Mouse (Mus musculus) granulocyte monocyte progenitor cell, adult 5-6 weeks (primary cell): ENCODE measurements around the gene Tspear. TPM values are rescaled to one million over a fixed set of nuclear protein-coding genes. Genes with fewer than 3 reads are reported as not detected.
"Not testable (repeated sequence)": the region's sequence is repeated elsewhere in the genome, so short reads cannot be mapped to it uniquely, and the experiment has no call there.

ENCODE experiments used
- ATAC-seq: replicated peaks from 2 replicates; pipeline ENCODE4 v1.8.0; 2016; ENCODE audit warnings: mild to moderate bottlenecking, moderate TSS enrichment, inconsistent platforms; ENCODE audit not compliant: poor library complexity, severe bottlenecking
- total RNA-seq, 2 experiments: library from RNA; stranded (forward) in 1 of 2; stranded (reverse) in 1 of 2; fragments of 200-712, 200-1000 nt in 1 of 2; fragments of >200 nt in 1 of 2; fragmentation: Nextera tagmentation in 1 of 2; gene quantifications; 2 replicates each; pipeline ENCODE4 v1.2.3; 2014 to 2017

The Tspear gene
- total RNA-seq, 2 experiments from 2014 or later = 0.05 TPM; not detected in 1

DNA sequence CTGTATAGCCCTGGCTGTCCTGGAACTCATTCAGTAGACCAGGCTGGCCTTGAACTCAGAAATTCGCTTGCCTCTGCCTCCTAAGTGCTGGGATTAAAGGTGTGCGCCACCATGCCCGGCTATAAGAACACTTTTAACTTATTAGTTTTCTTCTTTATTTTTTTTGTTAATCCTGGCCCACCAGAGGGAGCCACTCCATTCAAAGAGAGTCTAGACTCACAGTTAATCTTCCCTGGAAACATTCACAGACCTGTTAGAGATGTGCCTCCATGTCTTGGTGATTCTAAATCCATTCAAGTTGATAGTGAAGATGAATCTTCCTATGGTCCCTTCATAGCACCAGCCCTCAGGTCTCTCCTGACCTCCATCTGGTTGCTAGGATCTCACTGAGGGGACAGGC, 23.5 kb downstream of the Tspear start:
- no peak for ATAC-seq

DNA sequence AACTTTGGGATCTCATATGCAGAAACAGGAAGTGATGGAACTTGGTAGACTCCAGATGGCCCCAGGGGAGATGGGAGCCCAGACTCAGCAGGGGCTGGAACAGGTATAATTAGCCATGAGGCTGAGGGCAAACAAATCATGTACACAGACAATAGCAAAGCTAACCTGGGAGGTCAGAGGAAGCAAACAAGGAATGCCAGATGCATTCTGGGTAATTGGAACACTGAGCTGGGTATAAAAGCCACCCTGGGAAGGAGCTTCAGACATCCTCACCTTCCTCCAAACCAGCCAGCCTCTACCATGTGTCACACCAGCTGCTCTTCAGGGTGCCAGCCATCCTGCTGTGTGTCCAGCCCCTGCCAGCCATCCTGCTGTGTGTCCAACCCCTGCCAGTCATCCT, 24.8 kb downstream of the Tspear start, which contains the start of gene Gm10024:
TSS of gene Gm10024 (plus strand) at position 301 of the 400 bp plus-strand sequence.
- ATAC-seq = not testable (repeated sequence)

DNA sequence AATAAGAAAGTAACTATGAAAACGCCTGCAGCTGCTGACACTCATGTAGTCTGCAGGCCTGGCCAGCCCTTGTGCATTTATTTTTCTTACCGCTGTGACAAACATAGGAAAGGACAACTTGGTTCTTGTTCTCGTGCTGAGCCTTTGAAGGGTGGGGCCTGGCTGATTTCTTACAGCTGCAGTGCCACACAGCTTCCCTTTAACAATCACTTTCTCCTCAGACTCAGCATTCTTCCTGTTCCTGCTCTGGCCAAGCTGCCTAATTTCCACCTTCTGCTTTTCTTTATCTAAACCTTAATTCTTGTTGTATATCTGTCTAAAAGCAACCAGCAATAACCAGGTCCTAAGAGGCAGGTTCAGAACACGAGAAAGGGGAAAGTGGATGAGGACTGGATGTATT, 27.4 kb downstream of the Tspear start:
- no peak for ATAC-seq

DNA sequence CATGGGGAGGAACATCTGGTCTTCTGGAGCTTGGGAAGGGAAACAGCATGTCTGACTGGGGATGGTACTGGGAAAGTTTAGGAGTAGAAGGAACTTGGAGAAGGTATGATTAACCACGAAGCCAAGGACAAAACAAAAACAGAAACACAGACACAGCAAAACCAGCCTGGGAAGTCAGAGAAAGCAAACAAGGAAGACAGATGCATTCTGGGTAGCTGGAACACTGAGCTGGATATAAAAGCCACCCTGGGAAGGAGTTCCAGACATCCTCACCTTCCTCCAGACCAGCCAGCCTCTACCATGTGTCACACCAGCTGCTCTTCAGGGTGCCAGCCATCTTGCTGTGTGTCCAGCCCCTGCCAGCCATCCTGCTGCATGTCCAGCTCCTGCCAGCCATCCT, 29.1 kb downstream of the Tspear start, which contains the start of gene Gm10142:
TSS of gene Gm10142 (plus strand) at position 301 of the 400 bp plus-strand sequence.
- no peak for ATAC-seq

DNA sequence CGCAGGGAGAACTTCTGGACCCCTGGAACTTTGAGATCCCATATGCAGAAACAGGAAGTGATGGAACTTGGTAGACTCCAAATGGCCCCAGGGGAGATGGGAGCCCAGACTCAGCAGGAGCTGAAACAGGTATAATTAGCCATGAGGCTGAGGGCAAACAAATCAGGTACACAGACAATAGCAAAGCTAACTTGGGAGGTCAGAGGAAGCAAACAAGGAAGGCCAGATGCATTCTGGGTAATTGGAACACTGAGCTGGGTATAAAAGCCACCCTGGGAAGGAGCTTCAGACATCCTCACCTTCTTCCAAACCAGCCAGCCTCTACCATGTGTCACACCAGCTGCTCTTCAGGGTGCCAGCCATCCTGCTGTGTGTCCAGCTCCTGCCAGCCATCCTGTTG, 33.9 kb downstream of the Tspear start, which contains the start of gene Krtap12-1:
TSS of gene Krtap12-1 (plus strand) at position 301 of the 400 bp plus-strand sequence.
- ATAC-seq = not testable (repeated sequence)

DNA sequence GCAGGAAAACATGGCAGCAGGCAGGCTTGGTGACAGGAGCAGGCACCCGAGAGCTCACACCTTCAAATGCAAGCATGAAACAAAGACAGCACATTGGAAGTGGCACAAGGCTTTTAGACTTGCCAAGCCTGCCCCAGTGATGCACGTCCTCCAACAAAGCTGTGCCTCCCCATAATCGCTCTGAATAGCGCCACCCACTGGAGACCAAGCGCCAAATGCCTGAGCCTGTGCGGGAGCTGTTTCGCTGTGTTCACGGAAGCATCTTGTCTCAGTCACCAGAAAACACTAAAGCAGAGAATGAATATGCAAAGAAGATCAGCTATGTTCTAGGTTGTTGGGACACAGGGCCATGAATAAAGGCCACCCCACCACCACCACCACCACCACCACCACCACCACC, 38.5 kb downstream of the Tspear start:
- no peak for ATAC-seq

DNA sequence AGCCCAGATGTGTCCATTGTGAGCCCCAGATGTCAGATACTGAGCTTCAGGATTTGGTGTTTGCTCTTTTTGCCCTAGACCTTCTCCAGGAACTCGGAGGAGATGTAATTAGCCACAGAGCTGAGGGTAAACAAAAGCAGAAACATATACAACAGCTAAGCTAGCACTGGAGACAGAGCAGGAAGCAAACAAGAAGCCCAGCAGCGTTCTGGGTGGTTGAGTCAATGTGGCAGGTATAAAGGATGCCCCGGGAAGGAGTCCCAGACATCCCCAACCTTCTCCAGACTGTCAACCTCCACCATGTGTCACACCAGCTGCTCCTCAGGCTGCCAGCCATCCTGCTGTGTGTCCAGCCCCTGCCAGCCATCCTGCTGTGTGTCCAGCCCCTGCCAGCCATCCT, 39.8 kb downstream of the Tspear start, which contains the start of gene Gm10100:
TSS of gene Gm10100 (plus strand) at position 301 of the 400 bp plus-strand sequence.
- ATAC-seq = no peak

DNA sequence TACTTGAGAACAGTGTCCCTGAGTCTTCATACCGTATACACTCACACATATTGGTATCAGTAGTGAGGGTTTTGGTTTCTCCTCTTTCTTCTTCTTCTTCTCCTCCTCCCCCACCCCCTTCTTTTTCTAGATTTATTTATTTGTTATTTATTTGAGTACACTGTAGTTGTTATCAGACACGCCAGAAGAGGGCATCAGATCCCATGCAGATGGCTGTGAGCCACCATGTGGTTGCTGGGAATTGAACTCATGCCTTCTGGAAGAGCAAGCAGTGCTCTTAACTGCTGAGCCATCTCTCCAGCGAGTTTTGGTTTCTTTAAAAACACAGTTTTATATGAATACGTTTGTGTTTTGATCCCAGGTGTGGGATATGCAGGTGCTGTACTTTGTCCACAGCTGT, 41.9 kb downstream of the Tspear start:
- ATAC-seq = no peak

DNA sequence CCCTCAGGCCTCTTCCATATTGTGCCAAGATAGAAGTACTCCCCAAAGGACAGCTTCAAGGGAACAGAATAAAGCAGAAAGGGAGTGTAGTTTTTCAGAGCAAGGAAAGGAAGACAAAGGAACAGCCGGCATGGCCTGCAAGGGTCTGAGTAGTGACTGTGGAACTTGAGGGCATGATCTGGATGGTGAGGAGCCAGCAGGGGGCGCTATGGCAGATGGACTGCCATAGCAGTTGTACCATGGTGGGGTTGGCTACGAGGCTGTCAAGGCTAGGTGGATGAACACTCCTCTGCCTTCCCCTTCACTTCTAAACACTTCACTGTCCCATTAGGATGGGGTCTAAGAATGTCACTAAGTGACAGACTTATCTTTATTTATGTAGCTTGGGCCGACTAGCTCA, 42.9 kb downstream of the Tspear start:
- 0 out of 2 replicates have a peak, but pooled peaks have one; percentile 27 for ATAC-seq

DNA sequence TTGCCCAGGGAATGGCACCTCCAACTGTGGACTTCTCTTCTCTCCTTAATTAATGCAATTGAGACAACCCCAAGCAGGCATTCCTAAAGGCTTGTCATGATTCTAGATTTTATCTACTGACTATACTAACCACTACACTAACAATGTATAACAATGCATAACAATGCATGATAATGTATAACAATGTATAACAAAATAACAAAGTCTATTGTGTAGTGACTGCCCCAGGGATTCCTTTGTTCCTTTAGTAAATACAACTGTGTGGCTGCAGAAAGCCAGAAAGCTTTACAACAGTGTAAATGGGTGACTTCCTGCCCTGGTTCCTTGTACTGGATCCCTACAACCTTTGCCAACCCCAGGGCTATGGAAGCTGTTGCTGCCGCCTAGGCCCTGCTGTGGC, 49.6 kb downstream of the Tspear start:
- no peak for ATAC-seq

DNA sequence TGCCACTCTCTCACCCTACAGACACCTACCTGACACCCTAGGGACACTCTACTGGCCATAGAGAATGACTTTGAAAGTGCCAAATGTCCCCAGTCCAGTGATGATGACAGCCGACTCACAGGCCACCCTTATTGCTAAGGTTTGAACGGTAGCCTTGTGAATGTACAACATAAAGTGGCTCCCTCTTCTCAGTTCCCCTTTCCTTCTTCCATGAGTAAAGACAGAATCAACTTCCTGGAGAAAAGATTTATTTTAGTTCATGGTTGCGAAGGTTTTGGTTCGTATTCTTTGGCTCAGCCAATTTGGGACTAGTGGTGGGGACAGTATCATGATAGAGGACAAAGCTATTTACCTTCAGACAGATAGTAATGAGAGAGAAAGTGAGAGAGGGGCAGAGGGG, 52.6 kb downstream of the Tspear start:
- ATAC-seq = no peak

DNA sequence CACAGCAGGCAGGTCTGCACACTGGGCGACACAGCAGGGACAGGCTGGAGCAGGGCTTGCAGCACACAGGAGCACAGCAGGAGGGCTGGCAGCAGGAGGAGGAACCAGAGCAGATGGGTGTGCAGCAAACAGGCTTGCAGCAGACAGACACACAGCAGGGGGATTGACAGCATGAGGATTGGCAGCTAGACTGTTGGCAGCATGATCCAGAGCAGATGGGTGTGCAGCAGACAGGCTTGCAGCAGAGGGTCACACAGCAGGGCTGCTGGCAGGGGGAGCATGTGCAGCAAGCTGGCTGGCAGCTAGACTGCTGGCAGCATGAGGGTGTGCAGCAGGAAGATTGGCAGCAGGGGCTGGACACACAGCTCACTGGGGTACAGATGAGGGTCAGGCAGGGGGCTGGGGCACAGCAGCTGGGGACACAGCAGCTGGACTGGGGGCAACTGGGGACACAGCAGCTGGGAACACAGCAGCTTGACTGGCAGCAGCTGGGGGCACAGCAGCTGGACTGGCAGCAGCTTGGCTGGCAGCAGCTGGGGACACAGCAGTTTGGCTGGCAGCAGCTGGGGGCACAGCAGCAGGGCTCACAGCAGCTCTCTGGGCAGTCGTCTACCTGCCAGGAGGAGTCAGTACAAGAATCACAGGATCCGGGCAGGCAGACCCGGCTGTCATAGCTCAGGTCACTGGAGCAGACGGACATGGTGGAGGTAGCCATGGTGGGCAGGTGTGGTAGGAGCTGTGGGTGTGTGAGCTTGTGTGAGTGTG, 55.7 kb downstream of the Tspear start, which contains the start of gene Gm18596:
TSS of gene Gm18596 (minus strand) at position 715 of the 765 bp plus-strand sequence.
- not testable (repeated sequence) for ATAC-seq

DNA sequence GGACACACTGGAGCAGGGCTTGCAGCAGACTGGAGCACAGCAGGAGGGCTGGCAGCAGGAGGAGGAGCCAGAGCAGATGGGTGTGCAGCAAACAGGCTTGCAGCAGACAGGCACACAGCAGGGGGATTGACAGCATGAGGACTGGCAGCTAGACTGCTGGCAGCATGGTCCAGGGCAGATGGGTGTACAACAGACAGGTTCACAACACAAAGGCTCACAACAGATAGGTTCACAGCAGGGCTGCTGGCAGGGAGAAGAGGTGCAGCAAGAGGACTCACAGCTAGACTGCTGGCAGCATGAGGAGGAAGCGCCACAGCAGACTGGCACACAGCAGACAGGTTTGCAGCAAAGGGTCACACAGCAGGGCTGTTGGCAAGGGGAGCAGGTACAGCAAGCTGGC, 64.3 kb downstream of the Tspear start:
- not testable (repeated sequence) for ATAC-seq

DNA sequence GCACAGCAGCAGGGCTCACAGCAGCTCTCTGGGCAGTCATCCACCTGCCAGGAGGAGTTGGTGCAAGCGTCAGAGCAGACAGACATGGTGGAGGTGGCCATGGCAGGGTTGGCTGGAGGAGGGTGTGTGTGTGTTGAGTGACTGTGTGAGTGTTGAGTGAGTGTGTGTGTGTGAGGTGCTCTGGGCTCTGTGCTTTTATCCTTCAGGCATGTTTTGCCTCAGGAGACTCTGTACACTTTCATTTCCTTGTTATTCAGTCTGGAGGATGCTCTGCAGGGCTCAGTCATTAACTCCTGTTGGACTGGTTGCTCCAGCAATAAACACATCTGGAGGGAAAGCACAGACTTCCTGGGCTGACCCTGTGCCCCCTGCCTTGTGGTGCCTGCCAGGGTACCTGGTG, 64.9 kb downstream of the Tspear start, which contains the start of gene Gm9736:
TSS of gene Gm9736 (minus strand) at position 101 of the 400 bp plus-strand sequence.
- not testable (repeated sequence) for ATAC-seq

DNA sequence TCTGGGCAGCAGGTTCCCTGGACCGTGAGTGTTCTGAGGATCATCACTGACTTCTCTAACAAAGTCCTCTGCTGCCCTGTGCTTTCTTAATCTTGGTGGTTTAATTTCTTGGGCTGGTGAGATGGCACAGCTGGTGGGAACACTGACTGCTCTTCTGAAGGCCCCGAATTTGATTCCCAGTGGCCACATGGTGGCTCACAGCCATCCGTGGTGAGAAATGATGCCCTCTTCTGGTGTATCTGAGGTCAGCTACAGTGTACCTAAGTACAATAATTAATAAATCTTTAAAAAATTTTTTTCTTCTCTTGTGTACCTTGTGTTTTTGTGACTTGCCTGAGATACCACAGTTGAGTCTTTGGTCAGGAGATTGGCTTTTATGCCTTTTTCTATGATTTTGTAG, 65.9 kb downstream of the Tspear start:
- ATAC-seq = not testable (repeated sequence)

DNA sequence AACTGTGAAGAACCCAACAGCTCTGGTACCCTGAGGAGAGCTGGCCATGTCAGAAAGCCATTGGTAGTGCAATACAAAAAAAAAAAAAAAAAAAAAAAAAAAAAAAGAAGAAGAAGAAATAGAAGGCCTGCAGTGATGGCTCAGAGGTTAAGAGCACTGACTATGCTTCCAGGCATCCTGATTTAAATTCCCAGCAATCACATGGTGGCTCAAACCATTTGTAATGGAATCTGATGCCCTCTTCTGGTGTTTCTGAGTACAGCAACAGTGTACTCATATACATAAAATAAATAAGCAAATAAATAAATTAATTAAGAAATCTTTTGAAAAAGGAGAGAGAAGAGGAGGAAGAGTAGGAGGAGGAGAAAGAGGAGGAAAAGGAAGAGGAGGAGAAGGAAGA, 67.1 kb downstream of the Tspear start:
- ATAC-seq = no peak

DNA sequence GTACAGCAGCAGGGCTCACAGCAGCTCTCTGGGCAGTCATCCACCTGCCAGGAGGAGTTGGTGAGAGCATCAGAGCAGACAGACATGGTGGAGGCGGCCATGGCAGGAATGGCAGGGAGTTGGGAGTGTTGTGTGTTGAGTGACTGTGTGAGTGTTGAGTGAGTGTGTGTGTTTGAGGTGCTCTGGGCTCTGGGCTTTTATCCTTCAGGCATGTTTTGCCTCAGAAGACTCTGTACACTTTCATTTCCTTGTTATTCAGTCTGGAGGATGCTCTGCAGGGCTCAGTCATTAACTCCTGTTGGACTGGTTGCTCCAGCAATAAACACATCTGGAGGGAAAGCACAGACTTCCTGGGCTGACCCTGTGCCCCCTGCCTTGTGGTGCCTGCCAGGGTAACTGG, 73.2 kb downstream of the Tspear start, which contains the start of gene Gm3233:
TSS of gene Gm3233 (minus strand) at position 101 of the 400 bp plus-strand sequence.
- ATAC-seq = not testable (repeated sequence)

DNA sequence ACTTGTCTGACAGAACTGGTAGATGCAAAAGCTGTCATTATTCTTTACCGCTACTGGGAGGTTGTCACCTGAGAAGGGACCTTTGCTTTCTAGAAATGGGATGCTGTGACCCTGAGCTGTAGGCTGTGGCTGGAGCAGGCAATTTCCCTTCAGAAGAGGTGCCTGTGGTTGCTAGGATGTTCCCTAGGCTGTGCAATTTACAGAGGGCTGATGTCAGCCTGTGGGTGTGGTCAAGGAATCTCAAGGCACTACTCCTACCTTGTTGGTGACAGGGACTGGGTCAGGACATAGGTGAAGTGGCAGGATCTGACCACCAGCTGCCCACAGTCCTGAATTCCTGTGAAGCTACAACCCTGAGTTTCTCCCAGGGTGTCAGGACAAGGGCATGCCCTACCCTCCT, 83.4 kb downstream of the Tspear start:
- no peak for ATAC-seq

DNA sequence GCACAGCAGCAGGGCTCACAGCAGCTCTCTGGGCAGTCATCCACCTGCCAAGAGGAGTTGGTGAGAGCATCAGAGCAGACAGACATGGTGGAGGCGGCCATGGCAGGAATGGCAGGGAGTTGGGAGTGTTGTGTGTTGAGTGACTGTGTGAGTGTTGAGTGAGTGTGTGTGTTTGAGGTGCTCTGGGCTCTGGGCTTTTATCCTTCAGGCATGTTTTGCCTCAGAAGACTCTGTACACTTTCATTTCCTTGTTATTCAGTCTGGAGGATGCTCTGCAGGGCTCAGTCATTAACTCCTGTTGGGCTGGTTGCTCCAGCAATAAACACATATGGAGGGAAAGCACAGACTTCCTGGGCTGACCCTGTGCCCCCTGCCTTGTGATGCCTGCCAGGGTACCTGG, 84.9 kb downstream of the Tspear start, which contains the start of gene Gm3238:
TSS of gene Gm3238 (minus strand) at position 101 of the 400 bp plus-strand sequence.
- not testable (repeated sequence) for ATAC-seq

DNA sequence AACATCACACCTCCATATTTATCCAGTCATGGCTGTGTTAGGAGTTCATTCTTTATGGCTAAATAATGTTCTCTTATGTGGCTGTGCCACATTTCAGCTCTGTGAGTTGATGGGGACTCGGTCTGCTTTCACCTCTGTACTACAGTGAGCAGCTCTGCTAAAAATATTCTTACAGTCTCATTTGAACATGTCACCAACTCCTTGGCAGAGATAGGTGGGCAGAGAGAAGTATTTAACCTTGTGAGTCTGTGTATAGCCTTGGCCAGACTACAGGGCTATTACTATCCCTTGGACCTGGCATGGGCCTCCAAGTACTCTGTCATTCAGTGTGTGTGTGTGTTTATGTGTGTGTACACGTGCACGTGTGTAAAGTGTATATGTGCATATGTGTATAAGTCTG, 85.8 kb downstream of the Tspear start:
- ATAC-seq = not testable (repeated sequence)

DNA sequence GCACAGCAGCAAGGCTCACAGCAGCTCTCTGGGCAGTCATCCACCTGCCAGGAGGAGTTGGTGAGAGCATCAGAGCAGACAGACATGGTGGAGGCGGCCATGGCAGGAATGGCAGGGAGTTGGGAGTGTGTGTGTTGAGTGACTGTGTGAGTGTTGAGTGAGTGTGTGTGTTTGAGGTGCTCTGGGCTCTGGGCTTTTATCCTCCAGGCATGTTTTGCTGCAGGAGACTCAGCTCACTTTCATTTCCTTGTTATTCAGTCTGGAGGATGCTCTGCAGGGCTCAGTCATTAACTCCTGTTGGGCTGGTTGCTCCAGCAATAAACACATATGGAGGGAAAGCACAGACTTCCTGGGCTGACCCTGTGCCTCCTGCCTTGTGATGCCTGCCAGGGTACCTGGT, 90.5 kb downstream of the Tspear start, which contains the start of gene Gm7138:
TSS of gene Gm7138 (minus strand) at position 101 of the 400 bp plus-strand sequence.
- not testable (repeated sequence) for ATAC-seq
